Comparison of ENCODE assay signal across 8 mouse cellular contexts in genomic region chr7:143052626-143053007, GRCm38 (mm10). TPM values are rescaled to one million over a fixed set of nuclear protein-coding genes. Genes with fewer than 3 reads are reported as not detected.
DNase-seq lines count a peak whose midpoint lies in the region; TF ChIP-seq lines count a peak whose summit lies in the region.

Gene Cd81, plus strand, starts transcription at chr7:143052739.

- H3K36me3 ChIP-seq in macrophage (ENCODE audit: inconsistent target): no peaks in the 10 kb centered on the region

- peak; percentile 92 to 98 for DNase-seq in adrenal gland, adult (ENCODE audit: inconsistent age in 2 of 2, low spot score in 1 of 2)
- DNase-seq in embryo, embryonic 10.5 days (ENCODE audit: low spot score): peak; percentile 90
- peak; percentile 88 for DNase-seq in gastrocnemius, postnatal 14 days
- peak; percentile 82 for DNase-seq in induced T-regulatory cell, adult 2 months (ENCODE audit: low read depth)
- peak; percentile 83 to 88 for DNase-seq in left cerebral cortex, adult 2 months (ENCODE audit: extremely low spot score in 1 of 2, low spot score in 2 of 2)
- peak; percentile 77 to 81 for DNase-seq in right cerebral cortex, adult 2 months (ENCODE audit: low spot score in 2 of 2)
- DNase-seq in urinary bladder, postnatal 10 days (ENCODE audit: low spot score): peak; percentile 74

- intact Hi-C loops in gastrocnemius, postnatal 14 days (cut with DNase I; ENCODE audit: low total_unique reads): loop anchor here (5.0 kb wide), 1 partner anchor 35 kb away; no protein-coding TSS in a partner anchor
- intact Hi-C loops in left cerebral cortex, adult 2 months (cut with DNase I): loop anchor here (1.0 to 2.0 kb wide), 3 partner anchors 16 to 44 kb away; partner anchors contain the start of gene Tssc4

- peak within 1 kb of the TSS; percentile 97 for H3K27ac ChIP-seq in left cerebral cortex, adult 2 months
- H3K27ac ChIP-seq in macrophage: peak within 1 kb of the TSS; percentile 61

- peaks cover 45% of the 10 kb centered on the region for H3K79me2 ChIP-seq in macrophage (ENCODE audit: inconsistent target)

- H3K4me3 ChIP-seq in left cerebral cortex, adult 2 months: peak within 1 kb of the TSS; percentile 100
- peak within 1 kb of the TSS; percentile 69 for H3K4me3 ChIP-seq in macrophage (ENCODE audit: inconsistent target)

- no peak for TF ChIP-seq CTCF in left cerebral cortex, adult 2 months (IDR thresholded peaks at IDR 0.05)

- 1% methylated on average over 37 of the region's 37 CpGs for WGBS in macrophage (ENCODE audit: missing documents)

RNA-seq across cellular contexts. Expression of gene Cd81, which starts in this region (rescaled TPM):
- 100 to 1,000 TPM; 176 to 209 TPM for total RNA-seq in gastrocnemius, postnatal 14 days (2021)
- 100 to 1,000 TPM; 380 to 388 TPM for total RNA-seq in left cerebral cortex, adult 2 months (2021)
- total RNA-seq in macrophage (2018; cell fraction: chromatin; rRNA removed): 100 to 1,000 TPM in 1 of 26 experiments, 10 to 100 TPM in 25; 16.9 to 122 (median 35.5) TPM
- 100 to 1,000 TPM; 101 to 168 (median 133) TPM for total RNA-seq in macrophage (2018; cell fraction: cytosol; rRNA removed)
- 100 to 1,000 TPM in 16 of 26 experiments, 10 to 100 TPM in 10; 64.2 to 209 (median 121) TPM for total RNA-seq in macrophage (2018; cell fraction: nucleus; rRNA removed)
- 105 to 150 TPM (median 143 TPM) in 3 replicates for polyA plus RNA-seq in macrophage (2018)

Comparison
In these comparisons a context has a peak if more than half of its experiments do, and no peak if none do; other contexts are left out.
1. Peak in every context shown above with its lines: DNase-seq, H3K4me3 ChIP-seq and H3K27ac ChIP-seq.